Mouse (Mus musculus) Muller cell, postnatal 12 days (primary cell): ENCODE results near the gene Sgpp1.

Experiments
- DNase-seq: peaks from one replicate; pipeline ENCODE4 v3.0.0-alpha.2; 2015; ENCODE audit errors: inconsistent ontology term

Sgpp1 gene

GRCm38 (mm10) chr12:75735246-75736200 lies at the start of gene Sgpp1:
Gene Sgpp1, minus strand, starts transcription at chr12:75735729.
- peak; percentile 92 for DNase-seq

- DNase-seq: no peak
Observed at GRCm38 (mm10) chr12:75784271-75784751, 48.8 kb upstream of the Sgpp1 start.

- no peak for DNase-seq
Observed at GRCm38 (mm10) chr12:75781995-75782394, 46.5 kb upstream of the Sgpp1 start.

- no peak for DNase-seq
Observed at GRCm38 (mm10) chr12:75781445-75781844, 45.9 kb upstream of the Sgpp1 start.

- peak; percentile 19 for DNase-seq
Observed at GRCm38 (mm10) chr12:75772424-75773034, 37.0 kb upstream of the Sgpp1 start.

GRCm38 (mm10) chr12:75771410-75771809 lies 35.9 kb upstream of the Sgpp1 start:
- DNase-seq: no peak

GRCm38 (mm10) chr12:75766885-75767317 lies 31.4 kb upstream of the Sgpp1 start:
- DNase-seq: no peak

- peak; percentile 3 for DNase-seq
Observed at GRCm38 (mm10) chr12:75766395-75766794, 30.9 kb upstream of the Sgpp1 start.

- no peak for DNase-seq
Observed at GRCm38 (mm10) chr12:75765751-75766150, 30.2 kb upstream of the Sgpp1 start.

GRCm38 (mm10) chr12:75756387-75756786 lies 20.9 kb upstream of the Sgpp1 start:
- DNase-seq: no peak

- DNase-seq: no peak
Observed at GRCm38 (mm10) chr12:75753730-75754129, 18.2 kb upstream of the Sgpp1 start.

- no peak for DNase-seq
Observed at GRCm38 (mm10) chr12:75752077-75752476, 16.5 kb upstream of the Sgpp1 start.

GRCm38 (mm10) chr12:75748574-75748973 lies 13.0 kb upstream of the Sgpp1 start:
- DNase-seq: no peak

GRCm38 (mm10) chr12:75745697-75746290 lies 10.3 kb upstream of the Sgpp1 start:
- no peak for DNase-seq

- no peak for DNase-seq
Observed at GRCm38 (mm10) chr12:75742101-75742500, 6.6 kb upstream of the Sgpp1 start.

- DNase-seq: no peak
Observed at GRCm38 (mm10) chr12:75741273-75741672, 5.7 kb upstream of the Sgpp1 start.

GRCm38 (mm10) chr12:75740451-75740850 lies 4.9 kb upstream of the Sgpp1 start:
- no peak for DNase-seq

GRCm38 (mm10) chr12:75739611-75740010 lies 4.1 kb upstream of the Sgpp1 start:
- no peak for DNase-seq

- DNase-seq: no peak
Observed at GRCm38 (mm10) chr12:75736296-75736695, 767 bp upstream of the Sgpp1 start.

- no peak for DNase-seq
Observed at GRCm38 (mm10) chr12:75734891-75735245, 661 bp downstream of the Sgpp1 start.

GRCm38 (mm10) chr12:75734167-75734566 lies 1.4 kb downstream of the Sgpp1 start:
- peak; percentile 26 for DNase-seq

- peak; percentile 34 for DNase-seq
Observed at GRCm38 (mm10) chr12:75733331-75734070, 2.0 kb downstream of the Sgpp1 start.
